Mouse (Mus musculus): ENCODE results near the gene Asb8. TPM values are rescaled to one million over a fixed set of nuclear protein-coding genes. Genes with fewer than 3 reads are reported as not detected.

Asb8 gene
- total RNA-seq, 4 experiments from 2014 or later: 116 to 127 (median 119) TPM

Other genes starting within 250 kb of the Asb8 start
- gene Tmem106c, start 201.4 kb downstream of the Asb8 start, total RNA-seq (2022): 10 to 100 TPM; 12.8 to 17.9 (median 14.9) TPM
- gene Col2a1, start 160.9 kb downstream of the Asb8 start, total RNA-seq (2022): under 1 TPM in 2 of 4 experiments, not detected in 2; 0.06 to 0.19 TPM
- 1,000 to 10,000 TPM in 1 of 4 experiments, 100 to 1,000 TPM in 3; 958 to 1,060 (median 998) TPM for gene Pfkm, start 73.0 kb downstream of the Asb8 start, total RNA-seq (2022)
- 1 to 10 TPM; 8.4 to 9.5 (median 8.7) TPM for gene Senp1, start 71.9 kb downstream of the Asb8 start, total RNA-seq (2022)
- under 1 TPM; 0.41 to 0.84 (median 0.66) TPM for gene Ccdc184, start 1.5 kb upstream of the Asb8 start, total RNA-seq (2022)
- gene Olfr288, start 29.9 kb upstream of the Asb8 start, total RNA-seq (2022): not detected
- not detected for gene Gm44579, start 55.4 kb upstream of the Asb8 start, total RNA-seq (2022)
- not detected for gene Olfr287, start 55.4 kb upstream of the Asb8 start, total RNA-seq (2022)
- gene Olfr286, start 68.8 kb upstream of the Asb8 start, total RNA-seq (2022): not detected
- not detected for gene H1fnt, start 91.7 kb upstream of the Asb8 start, total RNA-seq (2022)
- gene Zfp641, start 130.5 kb upstream of the Asb8 start, total RNA-seq (2022): 1 to 10 TPM; 5.4 to 6.8 (median 6.5) TPM
- not detected for gene Olfr285, start 151.7 kb upstream of the Asb8 start, total RNA-seq (2022)
- gene Olfr284, start 175.4 kb upstream of the Asb8 start, total RNA-seq (2022): not detected
- gene Olfr283, start 215.3 kb upstream of the Asb8 start, total RNA-seq (2022): not detected

Measured in heart, adult 8-10 months (tissue).